Mouse (Mus musculus): ENCODE data around the gene Tgfb1. TPM values are rescaled to one million over a fixed set of nuclear protein-coding genes. Genes with fewer than 3 reads are reported as not detected.
A peak's percentile ranks its signal among the peaks of the same experiment; 100 is the strongest.

Gene Tgfb1
- total RNA-seq (2021) = 10 to 100 TPM; 43.6 to 45.5 TPM

- intact Hi-C loops (cut with DNase I) = loop anchor here (5.0 kb wide), 1 partner anchor 115 kb away; no protein-coding TSS in a partner anchor
These were observed at the start of gene Tgfb1 for GRCm38 (mm10) chr7:25686680-25687531. Gene Tgfb1 (plus strand): TSS chr7:25687002.

GRCm38 (mm10) chr7:25637099-25637498 is 49.7 kb upstream of the Tgfb1 start:
- no peak for DNase-seq
- intact Hi-C loops (cut with DNase I) = no loop called here

More at GRCm38 (mm10) chr7:25686680-25687531, at the start of gene Tgfb1:
- peak; percentile 86 to 88 for DNase-seq

- DNase-seq = no peak
These were observed 47.0 kb upstream of the Tgfb1 start for GRCm38 (mm10) chr7:25639754-25640153.

GRCm38 (mm10) chr7:25644136-25644535 is 42.7 kb upstream of the Tgfb1 start:
- intact Hi-C loops (cut with DNase I) = no loop called here
- peak in 1 of 2 experiments; percentile 39 for DNase-seq

More at GRCm38 (mm10) chr7:25639754-25640153, 47.0 kb upstream of the Tgfb1 start:
- intact Hi-C loops (cut with DNase I) = no loop called here

GRCm38 (mm10) chr7:25644631-25645030 is 42.2 kb upstream of the Tgfb1 start:
- intact Hi-C loops (cut with DNase I) = no loop called here
- DNase-seq = no peak

GRCm38 (mm10) chr7:25645074-25645473 is 41.7 kb upstream of the Tgfb1 start:
- intact Hi-C loops (cut with DNase I) = no loop called here
- no peak for DNase-seq

GRCm38 (mm10) chr7:25647574-25648123 is 39.2 kb upstream of the Tgfb1 start:
- no peak for DNase-seq
- intact Hi-C loops (cut with DNase I) = no loop called here

GRCm38 (mm10) chr7:25649839-25650238 is 37.0 kb upstream of the Tgfb1 start:
- DNase-seq = no peak

GRCm38 (mm10) chr7:25651281-25651680 is 35.5 kb upstream of the Tgfb1 start:
- no peak for DNase-seq
- intact Hi-C loops (cut with DNase I) = no loop called here

More at GRCm38 (mm10) chr7:25649839-25650238, 37.0 kb upstream of the Tgfb1 start:
- intact Hi-C loops (cut with DNase I) = no loop called here

GRCm38 (mm10) chr7:25652244-25652759 is 34.5 kb upstream of the Tgfb1 start:
- DNase-seq = no peak
- intact Hi-C loops (cut with DNase I) = no loop called here

- intact Hi-C loops (cut with DNase I) = no loop called here
- DNase-seq = no peak
These were observed 31.0 kb upstream of the Tgfb1 start for GRCm38 (mm10) chr7:25655601-25656428.

- intact Hi-C loops (cut with DNase I) = loop anchor here (2.0 kb wide), 1 partner anchor 31 kb away; the partner anchor contains the start of gene B3gnt8
- DNase-seq = no peak
These were observed 29.0 kb upstream of the Tgfb1 start for GRCm38 (mm10) chr7:25657785-25658184.

GRCm38 (mm10) chr7:25658657-25659472 is 27.9 kb upstream of the Tgfb1 start, which contains the start of the genes Bckdha and Exosc5:
Gene Bckdha (minus strand): TSS chr7:25658981.
Gene Exosc5 (plus strand): TSS chr7:25659164.
- DNase-seq = peak; percentile 100
- intact Hi-C loops (cut with DNase I) = loop anchor here (2.0 kb wide), 1 partner anchor 32 kb away; the partner anchor contains the start of gene B3gnt8

- no peak for DNase-seq
- intact Hi-C loops (cut with DNase I) = no loop called here
These were observed 20.4 kb upstream of the Tgfb1 start for GRCm38 (mm10) chr7:25666381-25666780.

GRCm38 (mm10) chr7:25669158-25669557 is 17.6 kb upstream of the Tgfb1 start:
- DNase-seq = no peak
- intact Hi-C loops (cut with DNase I) = no loop called here

GRCm38 (mm10) chr7:25669631-25670030 is 17.2 kb upstream of the Tgfb1 start:
- DNase-seq = no peak
- intact Hi-C loops (cut with DNase I) = no loop called here

- intact Hi-C loops (cut with DNase I) = no loop called here
- no peak for DNase-seq
These were observed 16.7 kb upstream of the Tgfb1 start for GRCm38 (mm10) chr7:25670096-25670495.

GRCm38 (mm10) chr7:25671686-25672085 is 15.1 kb upstream of the Tgfb1 start:
- intact Hi-C loops (cut with DNase I) = no loop called here
- no peak for DNase-seq

GRCm38 (mm10) chr7:25672442-25672841 is 14.4 kb upstream of the Tgfb1 start:
- DNase-seq = no peak
- intact Hi-C loops (cut with DNase I) = no loop called here

GRCm38 (mm10) chr7:25674297-25674696 is 12.5 kb upstream of the Tgfb1 start:
- intact Hi-C loops (cut with DNase I) = no loop called here
- no peak for DNase-seq
